Mouse (Mus musculus): ENCODE measurements around the gene Cnnm2.

DNA sequence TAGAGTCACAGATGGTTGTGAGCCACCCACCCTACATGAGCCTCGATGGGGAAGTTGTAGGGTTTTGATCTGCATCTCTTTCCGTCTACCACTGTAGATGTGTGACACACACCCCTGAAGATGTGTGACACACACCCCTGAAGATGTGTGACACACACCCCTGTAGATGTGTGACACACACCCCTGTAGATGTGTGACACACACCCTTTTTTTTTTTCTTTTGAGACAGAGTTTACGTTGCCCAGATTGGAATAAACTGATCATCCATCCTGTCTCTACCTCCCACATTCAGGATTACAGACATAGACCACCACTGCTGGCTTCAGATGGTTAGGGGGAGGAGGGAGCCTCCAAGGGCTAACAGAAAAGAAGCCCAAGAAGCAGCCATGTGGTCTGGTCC, 32.5 kb upstream of the Cnnm2 start:
- TF ChIP-seq MYC (IDR thresholded peaks at IDR 0.05; ENCODE audit: low read depth, low read length) (no peak), ELF1 (IDR thresholded peaks at IDR 0.05; ENCODE audit: low read depth, low read length) (no peak), MAFK (IDR thresholded peaks at IDR 0.05; ENCODE audit: borderline replicate concordance, low read depth, low read length) (no peak)
